Mouse (Mus musculus): ENCODE data around the gene Alg14. TPM values are rescaled to one million over a fixed set of nuclear protein-coding genes. Genes with fewer than 3 reads are reported as not detected.

Gene Alg14
- total RNA-seq, 2 experiments from 2014 or later, result 11.0 to 12.1 TPM

- no peak for DNase-seq
These were observed 14.0 kb upstream of the Alg14 start for GRCm38 (mm10) chr3:121277557-121277956.

GRCm38 (mm10) chr3:121279679-121280078, 11.9 kb upstream of the Alg14 start:
- DNase-seq, result no peak

DNA sequence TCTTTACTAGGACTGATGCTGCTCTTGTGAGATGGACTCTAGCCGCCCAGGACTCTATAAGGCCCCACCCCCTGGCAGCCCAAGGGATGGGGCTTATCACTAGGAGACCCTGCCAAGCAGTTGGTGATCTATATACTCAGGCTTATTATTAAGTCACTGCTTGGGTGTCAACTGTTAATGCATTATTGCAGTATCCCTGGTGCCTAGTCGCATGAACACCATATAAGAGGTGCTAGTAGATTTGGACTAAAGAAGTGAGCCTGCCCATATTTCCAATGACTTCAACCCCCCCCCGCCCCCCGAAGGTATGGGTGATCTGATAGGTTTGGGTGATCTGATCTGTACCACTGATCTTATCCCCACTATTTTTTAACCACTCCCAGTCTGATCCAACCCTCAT, 8.6 kb upstream of the Alg14 start, which contains the start of gene Tmem56:
Gene Tmem56, minus strand, starts transcription at position 101 of the 400 bp plus-strand sequence.
- no peak for DNase-seq

- no peak for DNase-seq
These were observed 6.4 kb upstream of the Alg14 start for GRCm38 (mm10) chr3:121285219-121285618.

GRCm38 (mm10) chr3:121287151-121287550, 4.4 kb upstream of the Alg14 start:
- no peak for DNase-seq

DNA sequence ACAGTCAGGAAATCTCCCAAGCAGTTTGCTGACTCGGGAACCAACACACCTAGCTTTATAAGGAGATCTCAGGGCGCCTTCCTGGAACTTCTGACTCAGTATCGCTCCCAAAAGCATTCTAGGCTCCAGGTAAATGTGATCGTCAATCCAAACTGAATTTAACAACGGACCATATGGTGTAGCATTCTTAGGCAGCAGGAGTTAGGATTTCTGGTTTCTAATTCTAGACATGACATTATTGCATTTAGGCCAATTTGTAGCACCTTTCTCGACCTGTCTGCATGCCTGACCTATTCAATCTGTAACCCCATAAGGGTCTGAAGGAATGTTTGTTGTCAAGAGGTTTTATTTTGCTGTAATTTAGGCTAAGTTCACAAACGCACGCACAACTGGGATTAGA, 892 bp upstream of the Alg14 start:
- DNase-seq, result no peak

GRCm38 (mm10) chr3:121291225-121291559, 381 bp upstream of the Alg14 start:
- DNase-seq, result no peak

DNA sequence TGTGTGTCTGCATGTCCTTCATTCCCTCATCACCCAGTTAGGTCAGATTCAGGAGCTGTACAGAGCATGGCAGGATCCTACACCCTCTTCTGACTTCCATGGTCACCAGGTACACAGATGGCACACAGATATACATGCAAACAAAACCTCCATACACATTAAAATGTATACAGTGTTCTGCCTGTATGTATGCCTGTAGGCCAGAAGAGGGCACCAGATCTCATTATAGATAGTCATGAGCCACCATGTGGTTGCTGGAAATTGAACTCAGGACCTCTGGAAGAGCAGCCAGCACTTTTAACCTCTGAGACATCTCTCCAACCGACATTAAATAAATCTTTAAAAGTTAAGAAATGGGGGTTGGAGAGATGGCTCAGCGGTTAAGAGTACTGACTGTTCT, 2.6 kb downstream of the Alg14 start:
- DNase-seq, result no peak

GRCm38 (mm10) chr3:121306641-121307040, 15.1 kb downstream of the Alg14 start:
- no peak for DNase-seq

DNA sequence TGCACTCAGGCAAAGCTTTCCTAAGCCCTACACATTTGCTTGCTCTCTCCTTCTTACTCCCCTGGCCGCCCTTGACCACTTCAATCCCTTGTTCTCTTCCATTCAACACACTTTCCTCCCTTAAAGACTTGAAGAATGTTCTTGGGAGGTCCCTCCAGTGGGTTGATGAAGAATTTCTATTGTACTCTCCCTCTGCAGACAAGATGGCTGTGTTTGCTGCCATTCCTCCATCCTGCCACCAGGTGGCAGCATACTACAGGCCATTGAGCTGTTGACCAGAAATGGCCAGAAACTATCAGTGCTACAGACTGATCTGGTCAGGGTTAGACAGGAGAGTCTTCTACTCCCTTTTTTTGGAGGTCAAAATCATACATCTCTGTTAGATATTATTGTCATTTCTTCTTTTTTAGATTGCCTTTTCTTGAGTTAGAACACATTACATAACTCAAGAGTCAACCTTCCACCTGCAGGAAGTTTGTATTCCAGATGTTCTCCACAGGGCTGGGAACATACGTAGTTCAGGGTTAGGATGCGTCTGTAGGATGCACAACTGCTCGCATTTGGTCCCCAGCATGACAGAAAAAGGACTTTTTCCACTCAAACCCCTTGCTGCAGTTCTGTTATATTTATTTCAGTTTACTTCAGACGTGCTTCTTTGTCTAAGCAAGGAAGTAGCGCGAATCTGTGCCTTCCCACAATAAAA, 16.1 kb downstream of the Alg14 start:
- peak; percentile 70 for DNase-seq

DNA sequence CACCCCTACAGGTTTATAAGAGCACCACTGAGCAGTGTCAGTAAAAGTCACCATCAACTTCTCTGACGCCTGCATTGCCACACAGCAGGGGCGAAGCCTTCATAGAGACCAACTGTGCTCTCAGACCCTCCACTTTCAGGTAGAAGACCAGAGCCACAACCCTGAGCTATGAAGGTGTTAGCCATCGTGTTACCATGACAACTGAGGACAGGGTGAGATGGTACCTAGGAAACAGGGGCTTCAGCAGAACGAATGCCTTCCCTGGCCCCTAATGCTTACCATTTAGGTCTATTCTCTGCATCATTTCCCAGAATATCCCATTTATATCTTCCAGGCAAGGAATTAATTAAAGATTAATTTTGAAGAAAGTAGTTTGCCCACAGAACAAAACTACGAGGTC, 17.4 kb downstream of the Alg14 start:
- no peak for DNase-seq

GRCm38 (mm10) chr3:121309429-121309828, 17.9 kb downstream of the Alg14 start:
- no peak for DNase-seq

- no peak for DNase-seq
These were observed 18.5 kb downstream of the Alg14 start for GRCm38 (mm10) chr3:121309896-121310714.

GRCm38 (mm10) chr3:121312426-121312825, 20.9 kb downstream of the Alg14 start:
- no peak for DNase-seq

- DNase-seq, result no peak
These were observed 21.4 kb downstream of the Alg14 start for GRCm38 (mm10) chr3:121312979-121313378.

DNA sequence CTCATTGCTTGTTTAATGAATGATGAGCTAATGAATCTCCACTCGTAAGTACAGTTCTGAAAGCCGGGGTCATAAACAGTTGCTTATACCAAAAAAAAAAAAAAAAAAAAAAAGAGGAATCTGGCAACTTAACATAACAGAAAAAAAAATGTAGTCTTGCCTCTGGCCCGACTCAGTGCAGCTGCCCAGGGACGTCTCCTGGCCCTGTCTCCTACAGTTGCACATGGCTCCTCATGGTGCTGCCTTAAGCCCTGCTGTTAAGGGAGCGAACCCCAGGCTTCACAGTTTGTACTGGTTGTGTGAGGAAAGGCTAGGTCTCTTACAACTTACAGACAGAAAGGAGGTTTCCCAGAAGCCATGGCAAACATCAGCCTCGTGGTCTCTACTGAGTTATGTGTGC, 22.6 kb downstream of the Alg14 start:
- no peak for DNase-seq

- no peak for DNase-seq
These were observed 23.9 kb downstream of the Alg14 start for GRCm38 (mm10) chr3:121315498-121315897.

GRCm38 (mm10) chr3:121319906-121320305, 28.3 kb downstream of the Alg14 start:
- DNase-seq, result no peak

DNA sequence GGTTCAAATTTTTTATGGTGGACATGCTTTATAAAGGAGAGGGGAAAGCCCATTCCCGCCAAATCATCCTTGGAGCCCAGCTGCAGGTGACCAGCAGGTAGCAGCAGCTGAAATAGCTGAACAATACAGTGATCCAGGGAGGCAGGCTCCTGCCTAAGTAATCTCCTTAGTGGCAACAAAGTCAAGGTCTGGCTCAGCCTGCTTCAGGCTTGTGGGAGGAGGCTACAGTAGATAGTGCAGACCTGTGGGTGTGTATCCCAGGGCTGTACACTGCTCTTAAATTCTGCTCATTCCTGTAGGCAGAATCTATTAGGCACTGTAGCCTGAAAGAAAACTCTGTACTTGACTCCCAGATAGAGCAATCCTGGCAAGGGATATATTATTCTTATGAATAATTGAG, 29.3 kb downstream of the Alg14 start:
- no peak for DNase-seq

- no peak for DNase-seq
These were observed 31.8 kb downstream of the Alg14 start for GRCm38 (mm10) chr3:121323371-121323770.

GRCm38 (mm10) chr3:121327406-121327805, 35.8 kb downstream of the Alg14 start:
- no peak for DNase-seq

DNA sequence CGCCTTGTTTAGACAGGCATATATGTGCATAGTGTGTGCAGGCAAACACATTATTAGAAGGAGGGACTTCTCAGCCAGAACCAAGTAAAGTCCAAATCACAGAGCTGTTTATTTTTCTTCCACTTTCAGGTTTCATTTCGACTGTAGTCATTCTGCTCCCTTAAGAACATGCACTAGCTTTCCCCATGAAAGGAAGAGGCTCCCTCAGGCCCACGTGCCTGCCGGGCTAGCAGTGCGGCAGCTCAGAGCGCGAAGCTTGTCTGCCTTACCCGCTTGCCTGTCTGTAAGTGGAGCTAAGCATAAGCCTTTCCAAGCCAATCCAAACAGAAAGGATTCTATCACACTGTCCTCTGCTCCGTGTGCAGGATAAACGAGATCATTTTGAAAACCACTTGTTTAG, 38.1 kb downstream of the Alg14 start:
- DNase-seq, result no peak

DNA sequence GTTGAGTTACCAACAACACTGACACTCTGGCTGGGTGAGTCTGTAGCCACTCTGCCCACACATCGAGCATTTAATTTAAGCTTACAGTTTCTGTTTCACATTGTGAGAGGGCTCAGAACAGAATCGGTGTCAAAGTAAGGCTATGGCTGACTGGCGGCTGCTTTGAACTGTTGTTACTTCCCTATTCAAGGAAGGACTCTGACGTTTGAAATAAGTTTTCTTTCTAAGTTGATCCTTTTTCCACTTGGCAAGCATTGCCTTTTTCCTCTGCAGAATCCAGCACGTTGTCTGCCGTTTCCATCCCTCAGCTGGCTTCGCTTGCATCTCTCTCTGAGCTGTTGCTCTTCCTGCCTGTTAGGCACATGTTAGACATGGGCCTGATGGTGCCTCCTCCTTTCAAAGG, 38.7 kb downstream of the Alg14 start:
- DNase-seq, result no peak
